Comparison of ENCODE assay signal across 24 mouse cellular contexts in genomic region chr11:104362704-104363103, GRCm38 (mm10).
"Had no signal": no experiment of that assay in that cellular context is flagged by ENCODE, and none has a peak within 500 bp of the region (broad histone marks: within the 10 kb centered on the region; RNA-seq: fewer than 3 reads in every experiment).

No protein-coding gene starts in this region.

- H3K36me3 ChIP-seq: hindbrain, embryonic 15.5 days had no signal

- H3K9ac ChIP-seq: heart, embryonic 12.5 days; hindbrain, embryonic 13.5 days; hindbrain, embryonic 15.5 days; limb, embryonic 12.5 days; liver, embryonic 13.5 days; liver, embryonic 15.5 days had no signal

- H3K27ac ChIP-seq: gastrocnemius, adult 2 months; heart, embryonic 10.5 days; hindbrain, embryonic 10.5 days; hindbrain, embryonic 13.5 days; hindbrain, embryonic 15.5 days; hindbrain, postnatal 0 days; limb, embryonic 10.5 days; limb, embryonic 12.5 days; liver, embryonic 13.5 days; liver, embryonic 15.5 days had no signal

- H3K9me3 ChIP-seq: heart, embryonic 10.5 days; heart, embryonic 12.5 days; hindbrain, embryonic 10.5 days; hindbrain, embryonic 13.5 days; hindbrain, embryonic 15.5 days; limb, embryonic 10.5 days; limb, embryonic 12.5 days; liver, embryonic 13.5 days; liver, embryonic 15.5 days had no signal

- H3K27me3 ChIP-seq: heart, embryonic 12.5 days; hindbrain, embryonic 13.5 days; hindbrain, embryonic 15.5 days; limb, embryonic 12.5 days; liver, embryonic 13.5 days; liver, embryonic 15.5 days had no signal

- H3K4me3 ChIP-seq: gastrocnemius, adult 2 months; heart, embryonic 10.5 days; heart, embryonic 12.5 days; hindbrain, embryonic 10.5 days; hindbrain, embryonic 13.5 days; hindbrain, embryonic 15.5 days; limb, embryonic 10.5 days; limb, embryonic 12.5 days; liver, embryonic 13.5 days; liver, embryonic 15.5 days had no signal

- DNase-seq: gastrocnemius, adult 2 months; gastrocnemius, postnatal 10 days; gastrocnemius, postnatal 25 days; heart, adult 18-20 months; heart, postnatal 10 days; heart, postnatal 4 days; kidney, adult 11 months; kidney, adult 8-10 months; kidney, postnatal 10 days; kidney, postnatal 25 days; kidney, postnatal 4 days; layer of hippocampus, adult 9-11 months; layer of hippocampus, postnatal 36 days; liver; liver, embryonic 13.5 days had no signal

- H3K4me1 ChIP-seq: heart, embryonic 10.5 days; hindbrain, embryonic 10.5 days; hindbrain, embryonic 13.5 days; hindbrain, embryonic 15.5 days; limb, embryonic 10.5 days; limb, embryonic 12.5 days had no signal
